Mouse (Mus musculus) embryonic facial prominence, embryonic 13.5 days (tissue): Measurements from ENCODE around the gene Olfr1197. TPM values are rescaled to one million over a fixed set of nuclear protein-coding genes. Genes with fewer than 3 reads are reported as not detected.

ENCODE experiments used
- ATAC-seq: fragments of 200-750 bp; cut with Nextera tagmentation; 2 replicates; pipeline ENCODE4 v1.8.0; 2017; ENCODE audit warnings: low read depth; ENCODE audit not compliant: insufficient number of reproducible peaks, insufficient read depth, low FRiP score, low TSS enrichment
- H3K27ac ChIP-seq: fragments of 300-500 bp; sonication (generic); 2 replicates; pipeline ENCODE4 v1.5.1; 2015; ENCODE audit warnings: moderate library complexity, mild to moderate bottlenecking, inconsistent platforms
- H3K27me3 ChIP-seq: fragments of 300-500 bp; sonication (generic); 2 replicates; pipeline ENCODE4 v1.6.1; 2015; ENCODE audit warnings: mild to moderate bottlenecking, inconsistent platforms
- H3K36me3 ChIP-seq: fragments of 300-500 bp; sonication (generic); 2 replicates; pipeline ENCODE4 v1.6.1; 2015; ENCODE audit warnings: mild to moderate bottlenecking, inconsistent platforms
- H3K4me1 ChIP-seq: fragments of 300-500 bp; sonication (generic); 2 replicates; pipeline ENCODE4 v1.6.1; 2015; ENCODE audit warnings: inconsistent platforms
- H3K4me2 ChIP-seq: fragments of 300-500 bp; sonication (generic); 2 replicates; pipeline ENCODE4 v1.6.1; 2015; ENCODE audit warnings: moderate library complexity, mild to moderate bottlenecking, inconsistent platforms
- H3K4me3 ChIP-seq: fragments of 300-500 bp; sonication (generic); 2 replicates; pipeline ENCODE4 v1.5.1; 2015; ENCODE audit warnings: mild to moderate bottlenecking, inconsistent platforms
- H3K9ac ChIP-seq: fragments of 300-500 bp; sonication (generic); 2 replicates; pipeline ENCODE4 v1.6.1; 2015; ENCODE audit warnings: mild to moderate bottlenecking, inconsistent platforms
- H3K9me3 ChIP-seq: fragments of 300-500 bp; sonication (generic); 2 replicates; pipeline ENCODE4 v1.6.1; 2016; ENCODE audit warnings: inconsistent platforms
- whole genome bisulfite sequencing: fragments of 180-500 bp; shearing (Covaris S2); methylation state at CpG from one replicate; pipeline ENCODE4 v1.1.7; 2015; ENCODE audit warnings: mixed read lengths; 5-methylcytosine and 5-hydroxymethylcytosine counted together
- polyA plus RNA-seq: library from polyadenylated mRNA; unstranded; fragments of >200 nt; fragmentation: Nextera tagmentation; extraction: Ambion mirVana; gene quantifications from 2 replicates; pipeline ENCODE4 v1.2.1, GENCODE M21; 2015

The Olfr1197 gene
- not detected in 2 replicates for polyA plus RNA-seq

DNA sequence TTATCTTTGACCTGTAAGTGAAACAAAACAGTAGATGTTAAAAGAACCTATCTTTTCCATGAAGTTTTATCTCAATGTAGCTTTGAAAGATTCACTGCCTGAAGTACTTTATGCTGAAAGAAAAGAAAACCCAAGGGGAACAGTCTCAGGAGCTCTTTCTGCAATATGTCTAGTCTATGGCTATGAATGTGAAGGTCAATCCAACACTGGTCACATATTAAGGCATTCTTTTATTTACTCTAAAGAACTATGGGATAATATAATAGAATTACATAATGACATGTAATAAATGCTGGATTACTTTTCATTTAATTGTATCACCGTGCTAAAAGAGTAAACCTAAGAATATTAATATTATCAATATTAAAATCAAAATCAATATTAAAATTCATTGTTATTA, at the start of gene Olfr1197:
Gene Olfr1197, minus strand, starts transcription at position 101 of the 400 bp plus-strand sequence.
- 81% methylated on average over 1 of the region's 1 CpGs for WGBS
- Histone ChIP-seq H3K27ac (no peak within 1 kb of the TSS), H3K4me2 (no peak within 1 kb of the TSS), H3K4me1 (no peaks in the 10 kb centered on the region), H3K4me3 (no peak within 1 kb of the TSS), H3K27me3 (no peaks in the 10 kb centered on the region), H3K9me3 (no peaks in the 10 kb centered on the region), H3K9ac (no peak within 1 kb of the TSS), H3K36me3 (no peaks in the 10 kb centered on the region)
- ATAC-seq, result no peak

DNA sequence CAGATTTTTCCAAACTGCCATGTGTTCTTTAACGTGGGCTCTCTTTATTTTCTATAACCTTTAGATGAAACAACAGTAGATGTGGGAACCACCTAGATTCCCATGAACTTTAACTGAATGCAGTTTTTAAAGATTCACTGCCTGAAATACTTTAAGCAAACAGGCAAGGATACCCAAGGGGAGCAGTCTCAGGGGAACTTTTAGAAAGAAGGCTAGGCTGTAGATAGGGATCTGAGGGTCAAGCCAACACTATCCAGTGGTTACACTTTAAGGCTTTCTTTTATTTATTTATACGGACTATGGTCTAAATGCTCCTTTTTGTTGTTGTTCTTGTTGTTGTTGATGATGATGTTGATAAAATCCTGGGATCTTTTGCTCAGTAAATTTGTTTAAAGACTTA, 38.2 kb upstream of the Olfr1197 start, which contains the start of gene Olfr1200:
Gene Olfr1200, minus strand, starts transcription at position 101 of the 400 bp plus-strand sequence.
- ATAC-seq, result no peak
- Histone ChIP-seq H3K27me3 (no peaks in the 10 kb centered on the region), H3K36me3 (no peaks in the 10 kb centered on the region), H3K9me3 (no peaks in the 10 kb centered on the region), H3K4me3 (no peak within 1 kb of the TSS), H3K27ac (no peak within 1 kb of the TSS), H3K9ac (no peak within 1 kb of the TSS), H3K4me1 (no peaks in the 10 kb centered on the region), H3K4me2 (no peak within 1 kb of the TSS)
- WGBS, result 77% methylated on average over 2 of the region's 2 CpGs

DNA sequence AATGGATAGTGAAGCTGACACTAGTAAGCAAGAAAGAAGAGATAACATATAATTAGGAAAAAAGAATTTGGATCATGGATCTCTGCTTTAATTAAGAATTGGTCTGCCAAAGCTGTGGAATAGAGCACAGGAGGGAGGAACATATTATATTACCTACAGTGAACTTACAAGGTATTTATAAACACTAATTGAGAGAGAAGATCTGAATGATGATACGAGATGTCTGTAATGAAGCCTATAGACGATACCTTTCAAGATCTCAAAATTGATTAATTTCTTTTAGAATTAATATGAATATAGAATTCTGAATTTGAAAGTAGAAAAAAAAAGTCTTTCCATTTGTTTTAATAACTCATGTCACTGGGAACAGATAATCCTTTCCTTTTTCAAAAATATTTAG, 28.2 kb upstream of the Olfr1197 start, which contains the start of gene Olfr1199:
Gene Olfr1199, minus strand, starts transcription at position 101 of the 400 bp plus-strand sequence.
- Histone ChIP-seq H3K27ac (no peak within 1 kb of the TSS), H3K4me3 (no peak within 1 kb of the TSS), H3K36me3 (no peaks in the 10 kb centered on the region), H3K4me1 (no peaks in the 10 kb centered on the region), H3K9ac (no peak within 1 kb of the TSS), H3K27me3 (no peaks in the 10 kb centered on the region), H3K4me2 (no peak within 1 kb of the TSS), H3K9me3 (no peaks in the 10 kb centered on the region)
- 87% methylated on average over 2 of the region's 2 CpGs for WGBS
- ATAC-seq, result no peak

DNA sequence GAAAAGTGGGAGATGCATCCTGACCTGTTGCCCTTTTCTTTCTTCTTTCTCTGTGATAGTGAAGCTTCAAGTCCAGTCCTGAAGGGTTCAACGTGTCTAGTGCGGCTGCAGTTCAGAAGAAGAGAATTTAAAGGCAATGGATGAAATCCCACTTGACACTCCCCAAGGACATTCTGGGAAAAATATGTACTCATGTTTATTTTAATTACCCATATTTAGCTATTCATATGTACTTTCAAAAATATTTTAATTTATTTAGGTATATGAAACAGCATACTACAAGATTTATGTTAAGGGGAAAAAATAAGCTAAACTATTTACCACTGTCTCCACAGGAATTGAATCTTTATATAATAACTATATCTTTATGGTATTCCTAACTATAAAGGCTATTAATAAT, 19.1 kb upstream of the Olfr1197 start, which contains the start of gene Olfr1198:
Gene Olfr1198, minus strand, starts transcription at position 101 of the 400 bp plus-strand sequence.
- Histone ChIP-seq H3K36me3 (no peaks in the 10 kb centered on the region), H3K9ac (no peak within 1 kb of the TSS), H3K4me3 (no peak within 1 kb of the TSS), H3K27ac (no peak within 1 kb of the TSS), H3K4me2 (no peak within 1 kb of the TSS), H3K9me3 (no peaks in the 10 kb centered on the region), H3K27me3 (no peaks in the 10 kb centered on the region), H3K4me1 (no peaks in the 10 kb centered on the region)
- no peak for ATAC-seq
- 94% methylated on average over 2 of the region's 2 CpGs for WGBS

DNA sequence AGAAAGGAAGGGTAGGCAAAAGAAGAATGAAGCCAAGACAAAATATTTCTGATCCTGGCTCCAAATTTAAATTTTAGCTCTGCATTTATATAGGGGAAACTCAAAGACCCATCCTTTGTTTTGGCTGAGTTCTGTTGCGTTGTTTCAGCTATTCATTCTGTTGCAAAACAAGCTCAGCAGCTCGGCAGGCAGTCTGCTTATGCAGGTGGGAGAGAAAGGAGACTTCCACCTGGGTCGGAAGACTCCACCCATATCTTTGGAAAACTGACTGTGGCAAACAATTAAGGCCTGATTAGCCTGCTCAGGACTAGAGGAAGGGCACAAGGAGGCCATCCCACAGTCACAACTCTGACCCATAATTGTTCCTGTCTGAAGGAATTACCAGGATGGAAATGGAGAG, 11.2 kb upstream of the Olfr1197 start:
- WGBS, result 65% methylated on average over 3 of the region's 3 CpGs

DNA sequence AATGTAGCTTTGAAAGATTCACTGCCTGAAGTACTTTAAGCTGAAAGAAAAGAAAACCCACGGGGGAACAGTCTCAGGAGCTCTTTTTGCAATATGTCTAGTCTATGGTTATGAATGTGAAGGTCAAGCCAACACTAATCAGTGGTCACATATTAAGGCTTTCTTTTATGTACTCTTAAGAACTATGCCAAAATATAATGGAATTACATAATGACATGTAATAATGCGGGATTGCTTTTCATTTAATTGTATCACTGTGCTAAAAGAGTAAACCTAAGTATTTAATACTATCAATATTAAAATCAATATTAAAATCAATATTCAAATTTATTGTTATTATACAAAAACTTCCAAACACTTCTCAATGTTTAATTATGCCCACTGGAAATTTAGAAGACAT, 27.7 kb downstream of the Olfr1197 start, which contains the start of gene Olfr1196:
Gene Olfr1196, minus strand, starts transcription at position 101 of the 400 bp plus-strand sequence.
- Histone ChIP-seq H3K36me3 (no peaks in the 10 kb centered on the region), H3K4me3 (no peak within 1 kb of the TSS), H3K4me2 (no peak within 1 kb of the TSS), H3K27ac (no peak within 1 kb of the TSS), H3K4me1 (no peaks in the 10 kb centered on the region), H3K9ac (no peak within 1 kb of the TSS), H3K9me3 (no peaks in the 10 kb centered on the region), H3K27me3 (no peaks in the 10 kb centered on the region)
- WGBS, result 86% methylated on average over 2 of the region's 2 CpGs
- ATAC-seq, result no peak

More for the DNA sequence above, 11.2 kb upstream of the Olfr1197 start:
- H3K9ac ChIP-seq, result no peak overlapping the region
- no peaks in the 10 kb centered on the region for H3K27me3 ChIP-seq
- no peak overlapping the region for H3K4me2 ChIP-seq
- no peak overlapping the region for H3K27ac ChIP-seq
- H3K36me3 ChIP-seq, result no peaks in the 10 kb centered on the region
- no peak overlapping the region for H3K4me3 ChIP-seq
- ATAC-seq, result no peak
- H3K9me3 ChIP-seq, result no peaks in the 10 kb centered on the region
- no peaks in the 10 kb centered on the region for H3K4me1 ChIP-seq

DNA sequence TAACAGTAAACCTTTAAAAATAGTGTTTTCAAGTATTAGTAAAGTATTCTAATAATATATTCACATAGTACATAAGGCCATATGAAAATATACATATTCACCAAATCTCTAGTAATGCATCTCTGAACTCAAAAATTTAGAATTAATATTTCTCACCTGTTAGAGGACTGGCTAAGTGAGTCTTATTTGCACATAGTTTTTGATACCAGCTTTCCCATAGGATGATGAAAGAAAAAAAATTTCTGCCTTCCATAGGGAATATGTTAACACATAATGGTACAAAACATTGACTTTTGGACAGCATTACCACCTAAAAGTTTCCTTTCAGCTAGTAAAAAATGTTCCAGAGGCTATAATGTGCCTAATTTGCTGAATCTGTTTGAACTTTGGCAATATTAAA, 43.1 kb downstream of the Olfr1197 start, which contains the start of gene Olfr1195:
Gene Olfr1195, minus strand, starts transcription at position 101 of the 400 bp plus-strand sequence.
- Histone ChIP-seq H3K9me3 (no peaks in the 10 kb centered on the region), H3K4me2 (no peak within 1 kb of the TSS), H3K4me1 (no peaks in the 10 kb centered on the region), H3K4me3 (no peak within 1 kb of the TSS), H3K9ac (no peak within 1 kb of the TSS), H3K27ac (no peak within 1 kb of the TSS), H3K36me3 (no peaks in the 10 kb centered on the region), H3K27me3 (no peaks in the 10 kb centered on the region)
- no peak for ATAC-seq

Other genes starting within 250 kb of the Olfr1197 start
- not detected in 2 replicates for gene Olfr1184, start 248.8 kb downstream of the Olfr1197 start, polyA plus RNA-seq
- not detected in 2 replicates for gene Olfr1185-ps1, start 239.0 kb downstream of the Olfr1197 start, polyA plus RNA-seq
- gene Olfr1186, start 213.8 kb downstream of the Olfr1197 start, polyA plus RNA-seq, result not detected in 2 replicates
- gene Olfr1188, start 175.4 kb downstream of the Olfr1197 start, polyA plus RNA-seq, result not detected in 2 replicates
- not detected in 2 replicates for gene Olfr1189, start 145.9 kb downstream of the Olfr1197 start, polyA plus RNA-seq
- gene Olfr1191-ps1, start 91.8 kb downstream of the Olfr1197 start, polyA plus RNA-seq, result not detected in 2 replicates
- gene Olfr1192-ps1, start 83.9 kb downstream of the Olfr1197 start, polyA plus RNA-seq, result not detected in 2 replicates
- gene Olfr1193, start 56.7 kb downstream of the Olfr1197 start, polyA plus RNA-seq, result not detected in 2 replicates
- gene Olfr1195, start 43.2 kb downstream of the Olfr1197 start, polyA plus RNA-seq, result not detected in 2 replicates
- gene Olfr1196, start 27.8 kb downstream of the Olfr1197 start, polyA plus RNA-seq, result not detected in 2 replicates
- not detected in 2 replicates for gene Olfr1198, start 19.0 kb upstream of the Olfr1197 start, polyA plus RNA-seq
- gene Olfr1199, start 28.1 kb upstream of the Olfr1197 start, polyA plus RNA-seq, result not detected in 2 replicates
- gene Olfr1200, start 38.1 kb upstream of the Olfr1197 start, polyA plus RNA-seq, result not detected in 2 replicates
- gene Olfr1201, start 60.7 kb upstream of the Olfr1197 start, polyA plus RNA-seq, result not detected in 2 replicates
- not detected in 2 replicates for gene Olfr1202, start 82.1 kb upstream of the Olfr1197 start, polyA plus RNA-seq
- gene Olfr1205, start 97.4 kb upstream of the Olfr1197 start, polyA plus RNA-seq, result not detected in 2 replicates
- not detected in 2 replicates for gene Olfr1204, start 116.9 kb upstream of the Olfr1197 start, polyA plus RNA-seq
- not detected in 2 replicates for gene Olfr1206, start 130.9 kb upstream of the Olfr1197 start, polyA plus RNA-seq
- gene Olfr1208, start 169.9 kb upstream of the Olfr1197 start, polyA plus RNA-seq, result not detected in 2 replicates
- gene Olfr1209, start 182.8 kb upstream of the Olfr1197 start, polyA plus RNA-seq, result 0.10 TPM in 1 of 2 replicates, not detected in the other
- not detected in 2 replicates for gene Olfr1211, start 205.7 kb upstream of the Olfr1197 start, polyA plus RNA-seq
- not detected in 2 replicates for gene Olfr1212, start 221.6 kb upstream of the Olfr1197 start, polyA plus RNA-seq
- gene Gm13762, start 247.9 kb upstream of the Olfr1197 start, polyA plus RNA-seq, result not detected in 2 replicates